Mouse (Mus musculus) heart, embryonic 14.5 days (tissue): ENCODE data around the gene Itga2b. TPM values are rescaled to one million over a fixed set of nuclear protein-coding genes. Genes with fewer than 3 reads are reported as not detected.

Experiments used
- ATAC-seq: fragments of 200-750 bp; cut with Nextera tagmentation; 2 replicates; pipeline ENCODE4 v1.8.0; 2017; ENCODE audit warnings: low read depth, moderate TSS enrichment; ENCODE audit not compliant: insufficient number of reproducible peaks, insufficient read depth, low FRiP score
- H3K27ac ChIP-seq, 2 experiments: fragments of 200-500 bp in 1 of 2; fragments of 300-500 bp in 1 of 2; sonication (generic) in 1 of 2; replicated peaks in 1 of 2; 2 replicates each; pipeline ENCODE4 v1.5.1; 2012 to 2014; ENCODE audit warnings: low read depth in 2 of 2, low read length in 2 of 2, control low read depth in 1 of 2, mild to moderate bottlenecking in 1 of 2, mixed read lengths in 1 of 2; ENCODE audit not compliant: control insufficient read depth in 1 of 2, insufficient read depth in 1 of 2
- H3K27me3 ChIP-seq: fragments of 300-500 bp; sonication (generic); 2 replicates; pipeline ENCODE4 v1.6.1; 2014; ENCODE audit warnings: mild to moderate bottlenecking, low read length, control low read depth; ENCODE audit not compliant: control insufficient read depth, insufficient read depth
- H3K36me3 ChIP-seq: fragments of 300-500 bp; sonication (generic); 2 replicates; pipeline ENCODE4 v1.6.1; 2014; ENCODE audit warnings: mild to moderate bottlenecking, control low read depth, low read length, mixed read lengths; ENCODE audit not compliant: control insufficient read depth, insufficient read depth
- H3K4me1 ChIP-seq, 2 experiments: fragments of 200-500 bp in 1 of 2; fragments of 300-500 bp in 1 of 2; sonication (generic) in 1 of 2; 2 replicates each; pipeline ENCODE4 v1.6.1; 2012 to 2014; ENCODE audit warnings: low read length in 2 of 2, control low read depth in 1 of 2, mixed read lengths in 1 of 2; ENCODE audit not compliant: control insufficient read depth in 2 of 2, insufficient read depth in 2 of 2
- H3K4me2 ChIP-seq: fragments of 300-500 bp; sonication (generic); 2 replicates; pipeline ENCODE4 v1.6.1; 2014; ENCODE audit warnings: mild to moderate bottlenecking, low read length
- H3K4me3 ChIP-seq, 2 experiments: fragments of 200-500 bp in 1 of 2; fragments of 300-500 bp in 1 of 2; sonication (generic) in 1 of 2; 2 replicates each; pipeline ENCODE4 v1.5.1; 2012 to 2014; ENCODE audit warnings: low read length in 2 of 2, mild to moderate bottlenecking in 2 of 2, control low read depth in 1 of 2, low read depth in 1 of 2, moderate library complexity in 1 of 2; ENCODE audit not compliant: control insufficient read depth in 1 of 2, insufficient read depth in 1 of 2
- H3K9ac ChIP-seq: fragments of 300-500 bp; sonication (generic); 2 replicates; pipeline ENCODE4 v1.6.1; 2014; ENCODE audit warnings: mild to moderate bottlenecking, low read length
- H3K9me3 ChIP-seq: fragments of 300-500 bp; sonication (generic); 2 replicates; pipeline ENCODE4 v1.6.1; 2016; ENCODE audit warnings: low read length, control low read depth; ENCODE audit not compliant: control insufficient read depth
- WGBS: fragments of 180-500 bp; shearing (Covaris S2); extraction: QIAGEN DNeasy Blood & Tissue Kit; methylation state at CpG from one replicate; pipeline ENCODE4 v1.1.7; 2014; 5-methylcytosine and 5-hydroxymethylcytosine counted together
- polyA plus RNA-seq: library from polyadenylated mRNA; unstranded; fragments of >200 nt; fragmentation: Nextera tagmentation; extraction: Ambion mirVana; gene quantifications from 2 replicates; pipeline ENCODE4 v1.2.1, GENCODE M21; 2014

Itga2b gene
- polyA plus RNA-seq, 1 experiment from 2014 or later = 6.7 TPM

DNA sequence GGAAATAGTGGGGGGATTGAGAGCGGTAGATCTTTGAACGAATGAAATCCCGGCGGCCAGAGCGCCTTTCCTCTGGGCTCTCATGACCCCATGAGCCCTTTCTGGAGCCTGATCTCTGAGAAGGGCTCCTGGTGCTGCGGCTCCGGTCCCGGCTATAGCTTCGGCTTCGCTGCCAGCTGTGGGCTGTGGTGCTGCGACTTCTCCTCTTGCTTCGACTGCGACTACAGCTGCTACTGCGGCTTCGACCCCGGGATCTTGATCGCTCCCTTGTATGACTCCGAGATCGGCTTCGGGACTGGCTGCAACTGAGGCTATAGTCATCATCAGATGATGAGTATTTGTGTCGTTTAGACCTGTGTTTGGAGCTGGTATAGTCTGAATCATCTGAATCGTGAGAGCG lies 9.7 kb upstream of the Itga2b start:
- no peaks in the 10 kb centered on the region for H3K4me1 ChIP-seq
- ATAC-seq = no peak
- WGBS = 95% methylated on average over 23 of the region's 23 CpGs
- no peaks in the 10 kb centered on the region for H3K27me3 ChIP-seq
- H3K36me3 ChIP-seq = peaks cover 63% of the 10 kb centered on the region
- H3K27ac ChIP-seq = no peak overlapping the region
- no peaks in the 10 kb centered on the region for H3K9me3 ChIP-seq
- no peak overlapping the region for H3K4me3 ChIP-seq
- no peak overlapping the region for H3K9ac ChIP-seq
- no peak overlapping the region for H3K4me2 ChIP-seq

- Histone ChIP-seq H3K9me3 (no peaks in the 10 kb centered on the region), H3K36me3 (peaks cover 60% of the 10 kb centered on the region), H3K9ac (no peak overlapping the region), H3K4me2 (no peak overlapping the region), H3K27me3 (no peaks in the 10 kb centered on the region), H3K27ac (no peak overlapping the region), H3K4me1 (no peaks in the 10 kb centered on the region), H3K4me3 (no peak overlapping the region)
- ATAC-seq = no peak
- 96% methylated on average over 3 of the region's 3 CpGs for WGBS
Observed at GRCm38 (mm10) chr11:102478671-102479070, 8.7 kb upstream of the Itga2b start.

- no peaks in the 10 kb centered on the region for H3K9me3 ChIP-seq
- H3K36me3 ChIP-seq = peaks cover 28% of the 10 kb centered on the region
- ATAC-seq = no peak
- no peak overlapping the region for H3K4me3 ChIP-seq
- H3K27ac ChIP-seq = no peak overlapping the region
- H3K9ac ChIP-seq = no peak overlapping the region
- H3K4me1 ChIP-seq = peaks cover 0 to 2% of the 10 kb centered on the region in 2 experiments; a peak in 2 of 4 replicates
- no peaks in the 10 kb centered on the region for H3K27me3 ChIP-seq
- no peak overlapping the region for H3K4me2 ChIP-seq
- 88% methylated on average over 3 of the region's 3 CpGs for WGBS
Observed at GRCm38 (mm10) chr11:102475027-102475426, 5.1 kb upstream of the Itga2b start.

GRCm38 (mm10) chr11:102467041-102467631 lies 2.8 kb downstream of the Itga2b start:
- peak; percentile 96 for ATAC-seq
- peak overlapping the region; percentile 76 for H3K9ac ChIP-seq
- H3K4me1 ChIP-seq = peaks cover 28 to 32% of the 10 kb centered on the region in 2 experiments
- no peaks in the 10 kb centered on the region for H3K27me3 ChIP-seq
- H3K36me3 ChIP-seq = no peaks in the 10 kb centered on the region
- H3K4me3 ChIP-seq = peak overlapping the region; percentile 43 to 54
- peak overlapping the region; percentile 92 for H3K4me2 ChIP-seq
- H3K27ac ChIP-seq = peak overlapping the region; percentile 68 to 70
- WGBS = under 1% methylated on average over 37 of the region's 37 CpGs
- no peaks in the 10 kb centered on the region for H3K9me3 ChIP-seq

GRCm38 (mm10) chr11:102465713-102466436 lies 4.0 kb downstream of the Itga2b start:
- Histone ChIP-seq H3K27me3 (no peaks in the 10 kb centered on the region), H3K9ac (no peak overlapping the region), H3K9me3 (no peaks in the 10 kb centered on the region), H3K36me3 (no peaks in the 10 kb centered on the region), H3K4me3 (no peak overlapping the region), H3K4me2 (peak overlapping the region; percentile 92), H3K4me1 (peaks cover 28 to 32% of the 10 kb centered on the region in 2 experiments), H3K27ac (0 out of 4 replicates have a peak overlapping the region, but pooled peaks of 1 of the 2 experiments have one; percentile 68)
- ATAC-seq = no peak
- 14% methylated on average over 26 of the region's 26 CpGs for whole genome bisulfite sequencing

DNA sequence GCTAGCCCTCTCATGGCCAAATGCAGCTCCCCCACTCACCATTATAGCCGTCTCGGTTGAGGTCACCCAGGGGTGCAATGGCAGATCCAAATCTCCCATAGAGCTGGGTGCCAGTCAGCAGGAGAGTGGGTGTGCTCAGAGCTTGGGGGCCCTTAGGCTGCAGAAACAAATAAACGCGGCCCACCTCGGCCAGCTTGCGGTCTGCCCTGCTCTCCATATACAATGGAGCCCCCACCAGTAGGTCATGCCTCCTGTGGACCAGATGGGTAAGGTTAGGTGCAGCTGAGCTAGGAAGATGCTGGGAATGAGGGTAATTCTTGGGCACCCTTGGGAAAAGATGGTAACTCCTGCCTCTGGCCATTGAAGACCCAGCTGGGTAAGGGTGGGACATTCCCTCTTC lies 5.0 kb downstream of the Itga2b start:
- Histone ChIP-seq H3K4me3 (no peak overlapping the region), H3K4me1 (peaks cover 27 to 29% of the 10 kb centered on the region in 2 experiments), H3K9ac (no peak overlapping the region), H3K27ac (no peak overlapping the region), H3K9me3 (no peaks in the 10 kb centered on the region), H3K36me3 (no peaks in the 10 kb centered on the region), H3K27me3 (no peaks in the 10 kb centered on the region), H3K4me2 (no peak overlapping the region)
- no peak for ATAC-seq
- WGBS = 90% methylated on average over 6 of the region's 6 CpGs

DNA sequence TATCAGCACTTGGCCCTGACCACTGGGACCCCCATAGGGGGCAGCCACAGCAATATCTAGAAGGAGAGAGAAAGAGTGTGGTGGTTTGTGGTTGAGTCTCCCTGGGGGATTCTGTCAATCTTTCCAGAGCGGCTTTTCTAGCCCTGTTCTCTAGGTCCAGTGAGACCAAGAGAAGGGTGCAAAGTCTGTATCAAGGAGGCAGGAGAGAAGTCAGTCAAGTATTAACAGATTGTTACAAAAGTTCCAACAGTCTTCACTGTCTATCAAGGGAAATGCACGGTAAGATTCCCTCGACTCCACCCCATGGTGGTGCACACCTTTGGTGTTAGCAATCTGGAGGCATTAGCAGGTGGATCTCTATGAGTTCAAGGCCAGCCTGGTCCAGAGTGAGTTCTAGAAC lies 8.2 kb downstream of the Itga2b start:
- ATAC-seq = no peak
- Histone ChIP-seq H3K9ac (no peak overlapping the region), H3K4me1 (peaks cover 14 to 18% of the 10 kb centered on the region in 2 experiments), H3K27me3 (no peaks in the 10 kb centered on the region), H3K4me3 (no peak overlapping the region), H3K27ac (no peak overlapping the region), H3K9me3 (no peaks in the 10 kb centered on the region), H3K36me3 (no peaks in the 10 kb centered on the region), H3K4me2 (no peak overlapping the region)
- 76% methylated on average over 3 of the region's 3 CpGs for WGBS
